Mouse (Mus musculus) G1E (cell line): Measurements from ENCODE around the gene Fuom. TPM values are rescaled to one million over a fixed set of nuclear protein-coding genes. Genes with fewer than 3 reads are reported as not detected.

Experiments
- ATAC-seq: 2 replicates; pipeline ENCODE4 v1.8.0; 2016; ENCODE audit warnings: mild to moderate bottlenecking; ENCODE audit not compliant: insufficient number of reproducible peaks, poor library complexity, low FRiP score, severe bottlenecking; ENCODE audit errors: extremely low read depth
- DNase-seq: peaks from one replicate; pipeline ENCODE4 v3.0.0; 2012; ENCODE audit warnings: low spot score
- H3K27me3 ChIP-seq: 2 replicates; pipeline ENCODE4 v1.6.1; 2012; ENCODE audit warnings: mild to moderate bottlenecking, low read length, inconsistent platforms; ENCODE audit not compliant: insufficient read depth
- H3K36me3 ChIP-seq: replicated peaks from 2 replicates; pipeline ENCODE3; 2012; ENCODE audit warnings: mild to moderate bottlenecking, inconsistent platforms
- H3K4me1 ChIP-seq: 2 replicates; pipeline ENCODE4 v1.6.1; 2012; ENCODE audit warnings: low read depth, low read length, inconsistent platforms, mixed read lengths; ENCODE audit not compliant: insufficient read depth
- H3K4me3 ChIP-seq: 2 replicates; pipeline ENCODE4 v1.5.1; 2012; ENCODE audit warnings: low read depth, mild to moderate bottlenecking, inconsistent platforms, low read length, moderate library complexity, mixed read lengths
- H3K9me3 ChIP-seq: replicated peaks from 2 replicates; pipeline ENCODE4 v1.6.1; 2012; ENCODE audit warnings: inconsistent platforms
- CTCF ChIP-seq: IDR thresholded peaks from 2 replicates; pipeline ENCODE4 v1.5.1; 2012; ENCODE audit warnings: low read depth, low read length, inconsistent platforms, mixed read lengths
- GATA1 ChIP-seq: IDR thresholded peaks from 2 replicates; pipeline ENCODE4 v1.6.1; 2012; ENCODE audit warnings: borderline replicate concordance, low read length, inconsistent platforms, mixed read lengths
- GATA2 ChIP-seq: IDR thresholded peaks from 2 replicates; pipeline ENCODE4 v1.6.1; 2012; ENCODE audit warnings: low read depth, low read length, inconsistent platforms, borderline replicate concordance
- POLR2AphosphoS5 ChIP-seq: IDR thresholded peaks from 2 replicates; pipeline ENCODE4 v1.6.1; 2012; ENCODE audit warnings: low read depth, low read length, inconsistent platforms; ENCODE audit not compliant: insufficient replicate concordance
- TAL1 ChIP-seq: conservative IDR thresholded peaks from 2 replicates; pipeline ENCODE4 v1.6.1; 2012; ENCODE audit warnings: low read depth, low read length, inconsistent platforms, mixed read lengths
- polyA plus RNA-seq: library from polyadenylated mRNA; stranded (reverse); fragments of >175 nt; gene quantifications from 2 replicates; pipeline ENCODE4 v1.2.3, GENCODE M21; 2012
- total RNA-seq, 2 experiments: library from RNA; stranded (forward) in 1 of 2; stranded (reverse) in 1 of 2; fragments of 200-1000 nt in 1 of 2; fragments of >200 nt in 1 of 2; fragmentation: Nextera tagmentation in 1 of 2; gene quantifications; 2 replicates each; pipeline ENCODE4 v1.2.3; 2014 to 2017

Gene Fuom
- total and polyA plus RNA-seq, 3 experiments, result 17.4 TPM; not detected in 1

DNA sequence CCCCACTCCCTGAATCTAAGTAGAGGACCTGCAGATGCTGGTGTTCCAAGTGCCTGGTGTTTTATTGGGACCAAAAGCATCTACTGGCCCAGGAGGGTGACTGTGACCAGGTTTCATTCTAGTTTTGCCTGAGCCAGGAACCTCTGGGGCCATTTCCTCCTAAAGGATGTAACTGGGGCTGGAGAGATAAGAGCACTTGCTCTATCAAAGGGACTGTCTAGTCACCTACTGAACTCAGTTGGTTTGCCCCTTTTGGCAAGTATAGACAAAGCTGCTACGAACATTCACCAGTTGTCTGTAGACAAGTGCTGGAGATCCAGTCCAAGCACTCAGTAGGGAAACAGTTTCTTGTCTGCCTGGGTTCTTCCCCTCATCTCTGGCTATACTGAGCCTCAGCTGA, 3.8 kb downstream of the Fuom start:
- Histone ChIP-seq H3K4me3 (no peak overlapping the region), H3K4me1 (peaks cover 17% of the 10 kb centered on the region), H3K27me3 (peaks cover 12% of the 10 kb centered on the region), H3K9me3 (no peaks in the 10 kb centered on the region), H3K36me3 (peaks cover 10% of the 10 kb centered on the region)
- ATAC-seq (no peak), DNase-seq (no peak)
- TF ChIP-seq POLR2AphosphoS5 (no peak), GATA2 (no peak), CTCF (no peak), GATA1 (no peak), TAL1 (no peak)

DNA sequence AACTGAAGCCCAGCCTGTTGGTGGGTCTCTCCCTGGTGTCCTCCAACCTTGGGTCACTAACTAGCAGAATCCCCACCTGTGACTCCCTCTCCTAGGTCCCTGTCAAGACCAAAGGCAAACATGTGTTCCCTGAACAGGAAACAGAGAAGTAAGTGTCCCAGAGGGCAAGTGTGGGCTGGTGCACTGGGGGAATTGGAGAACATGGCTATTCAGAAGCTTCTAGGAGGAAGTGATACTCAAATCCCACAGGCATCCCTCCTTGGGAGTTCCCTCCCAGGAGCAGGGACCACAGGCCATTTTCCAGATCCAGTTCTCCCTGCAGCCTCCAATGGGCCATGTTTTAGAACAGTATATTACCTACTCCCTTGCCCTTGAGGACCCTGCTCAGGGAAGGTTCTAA, 6.2 kb downstream of the Fuom start:
- H3K36me3 ChIP-seq, result peaks cover 10% of the 10 kb centered on the region
- ATAC-seq, result no peak
- no peak for TF ChIP-seq POLR2AphosphoS5
- no peaks in the 10 kb centered on the region for H3K9me3 ChIP-seq
- H3K4me3 ChIP-seq, result no peak overlapping the region
- H3K4me1 ChIP-seq, result peaks cover 4% of the 10 kb centered on the region; the same call in 1 of the 2 replicates
- H3K27me3 ChIP-seq, result peaks cover 17% of the 10 kb centered on the region
- DNase-seq, result no peak

- H3K4me1 ChIP-seq, result no peaks in the 10 kb centered on the region
- H3K36me3 ChIP-seq, result peaks cover 6% of the 10 kb centered on the region
- peaks cover 17% of the 10 kb centered on the region for H3K27me3 ChIP-seq
- TF ChIP-seq GATA2, result no peak
- no peak for TF ChIP-seq GATA1
- TF ChIP-seq CTCF, result no peak
- TF ChIP-seq POLR2AphosphoS5, result no peak
- no peak for TF ChIP-seq TAL1
- H3K4me3 ChIP-seq, result no peak overlapping the region
- no peak for DNase-seq
- no peak for ATAC-seq
- H3K9me3 ChIP-seq, result no peaks in the 10 kb centered on the region
Observed at GRCm38 (mm10) chr7:140095556-140095955, 6.7 kb downstream of the Fuom start.

DNA sequence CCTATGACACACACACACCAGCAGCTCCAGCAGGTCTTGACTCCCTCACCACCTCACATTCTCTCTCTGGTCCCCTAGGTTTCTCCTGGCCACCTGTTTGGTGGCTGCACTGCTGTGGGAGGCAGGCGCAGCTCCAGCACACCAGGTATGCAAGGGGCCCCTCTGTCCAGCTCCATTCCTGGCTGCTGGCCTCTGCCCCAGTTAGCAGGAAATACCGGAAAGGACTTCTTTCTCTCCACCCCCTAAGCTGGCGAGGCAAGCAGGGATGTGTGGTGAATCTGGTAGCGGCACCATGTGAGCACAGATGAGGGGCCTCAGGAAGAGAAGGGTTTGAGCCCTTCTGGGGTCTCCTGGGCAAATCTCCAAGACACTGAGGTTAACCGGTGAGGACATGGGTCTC, 7.3 kb downstream of the Fuom start:
- ATAC-seq (no peak), DNase-seq (no peak)
- Histone ChIP-seq H3K9me3 (no peaks in the 10 kb centered on the region), H3K27me3 (peaks cover 17% of the 10 kb centered on the region), H3K36me3 (peaks cover 6% of the 10 kb centered on the region), H3K4me1 (no peaks in the 10 kb centered on the region), H3K4me3 (no peak overlapping the region)
- TF ChIP-seq POLR2AphosphoS5 (no peak), CTCF (no peak)

DNA sequence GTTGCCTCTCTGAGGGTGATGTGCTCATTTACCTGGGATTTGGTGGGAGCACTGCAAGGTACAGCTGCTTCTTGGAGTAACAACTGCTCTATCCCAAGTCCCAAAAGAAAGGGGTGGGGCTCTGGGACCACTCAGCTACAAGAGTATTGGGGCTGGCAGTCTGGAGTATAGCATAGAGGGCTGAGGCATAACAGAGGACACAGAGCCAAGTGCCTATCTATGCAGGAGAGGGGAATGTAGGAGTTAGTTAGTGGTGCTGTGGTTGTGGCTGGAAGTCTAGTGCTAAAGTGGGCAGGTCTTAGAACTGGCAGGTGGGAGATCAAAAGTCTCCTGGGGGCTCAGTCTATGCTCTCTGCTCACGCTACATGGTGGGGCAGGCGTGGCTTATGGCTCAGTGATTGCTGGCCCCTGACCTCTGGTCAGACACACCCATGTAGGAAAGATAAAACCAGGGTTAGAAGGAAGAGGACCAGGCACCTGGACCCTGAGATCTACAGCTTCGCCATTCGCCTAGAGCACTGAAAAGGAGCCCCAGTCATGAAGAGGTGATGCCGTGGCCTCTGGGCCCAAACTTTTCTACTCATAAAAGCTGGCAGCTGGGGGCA, 9.2 kb downstream of the Fuom start, which contains the start of gene Prap1:
Gene Prap1 (plus strand): TSS at position 472 of the 605 bp plus-strand sequence.
- DNase-seq (no peak), ATAC-seq (no peak)
- no peaks in the 10 kb centered on the region for H3K9me3 ChIP-seq
- H3K27me3 ChIP-seq, result peaks cover 19% of the 10 kb centered on the region
- H3K4me3 ChIP-seq, result no peak within 1 kb of the TSS
- no peaks in the 10 kb centered on the region for H3K36me3 ChIP-seq
- no peaks in the 10 kb centered on the region for H3K4me1 ChIP-seq
- no peak for TF ChIP-seq GATA1
- TF ChIP-seq GATA2, result no peak
- no peak for TF ChIP-seq TAL1
- no peak for TF ChIP-seq POLR2AphosphoS5
- TF ChIP-seq CTCF, result no peak

DNA sequence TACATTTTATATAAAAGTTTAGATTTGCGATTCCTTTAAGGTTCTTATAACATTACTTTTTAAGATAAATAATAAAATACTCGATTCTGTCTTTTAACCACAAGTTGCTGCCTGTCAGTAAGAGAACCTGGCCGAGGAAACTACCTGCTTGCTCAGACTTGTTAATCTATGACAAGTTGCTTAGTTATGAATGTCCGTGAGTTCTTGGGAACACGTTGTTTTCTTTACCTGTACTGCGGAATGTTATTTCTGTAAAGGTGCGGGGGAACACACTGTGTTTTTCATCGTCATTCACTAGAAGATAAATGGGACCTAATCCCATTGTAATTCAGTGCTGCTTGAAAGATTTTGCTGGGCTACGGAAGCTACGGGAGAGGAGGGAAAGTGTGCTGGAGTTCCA, 11.6 kb downstream of the Fuom start:
- no peak for TF ChIP-seq GATA1
- no peak for TF ChIP-seq GATA2
- TF ChIP-seq TAL1, result no peak
- no peak for TF ChIP-seq CTCF
- no peak for TF ChIP-seq POLR2AphosphoS5
- no peaks in the 10 kb centered on the region for H3K36me3 ChIP-seq
- no peaks in the 10 kb centered on the region for H3K9me3 ChIP-seq
- H3K4me1 ChIP-seq, result no peaks in the 10 kb centered on the region
- ATAC-seq, result no peak
- peaks cover 17% of the 10 kb centered on the region for H3K27me3 ChIP-seq
- DNase-seq, result no peak
- no peak overlapping the region for H3K4me3 ChIP-seq

DNA sequence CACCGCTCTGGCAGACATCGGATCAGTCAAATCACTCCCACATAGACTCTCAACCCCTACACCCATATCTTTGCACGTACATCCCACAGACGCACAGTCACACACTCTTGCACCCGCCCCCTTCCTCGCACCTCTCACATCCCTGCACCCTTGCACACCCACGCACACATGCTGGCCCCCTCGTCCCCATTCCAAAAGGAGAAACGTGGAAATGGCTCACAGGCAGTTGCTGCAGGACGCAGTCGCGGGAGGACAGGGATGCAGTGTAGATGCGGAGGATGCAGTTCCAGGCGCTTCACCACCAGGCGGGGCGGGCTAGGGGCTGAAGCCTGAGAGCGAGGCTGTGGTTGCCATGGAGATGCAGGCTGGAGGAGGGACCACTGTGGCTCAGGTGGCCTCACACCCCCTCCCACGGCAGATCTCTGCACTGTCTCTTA, 20.0 kb downstream of the Fuom start, which contains the start of gene Caly:
Gene Caly (minus strand): TSS at position 307 of the 437 bp plus-strand sequence.
- H3K36me3 ChIP-seq, result no peaks in the 10 kb centered on the region
- H3K9me3 ChIP-seq, result no peaks in the 10 kb centered on the region
- TF ChIP-seq GATA1 (no peak), GATA2 (no peak), TAL1 (no peak), POLR2AphosphoS5 (no peak), CTCF (no peak)
- peaks cover 13% of the 10 kb centered on the region for H3K4me1 ChIP-seq
- no peak within 1 kb of the TSS for H3K4me3 ChIP-seq
- DNase-seq (no peak), ATAC-seq (no peak)
- peaks cover 33% of the 10 kb centered on the region for H3K27me3 ChIP-seq
